Mouse (Mus musculus) G1E (cell line): ENCODE data around the gene Zfp523.

ENCODE experiments used
- CTCF ChIP-seq: IDR thresholded peaks from 2 replicates; pipeline ENCODE4 v1.5.1; 2012; ENCODE audit warnings: low read depth, low read length, inconsistent platforms, mixed read lengths
- GATA1 ChIP-seq: IDR thresholded peaks from 2 replicates; pipeline ENCODE4 v1.6.1; 2012; ENCODE audit warnings: borderline replicate concordance, low read length, inconsistent platforms, mixed read lengths
- TAL1 ChIP-seq: conservative IDR thresholded peaks from 2 replicates; pipeline ENCODE4 v1.6.1; 2012; ENCODE audit warnings: low read depth, low read length, inconsistent platforms, mixed read lengths

DNA sequence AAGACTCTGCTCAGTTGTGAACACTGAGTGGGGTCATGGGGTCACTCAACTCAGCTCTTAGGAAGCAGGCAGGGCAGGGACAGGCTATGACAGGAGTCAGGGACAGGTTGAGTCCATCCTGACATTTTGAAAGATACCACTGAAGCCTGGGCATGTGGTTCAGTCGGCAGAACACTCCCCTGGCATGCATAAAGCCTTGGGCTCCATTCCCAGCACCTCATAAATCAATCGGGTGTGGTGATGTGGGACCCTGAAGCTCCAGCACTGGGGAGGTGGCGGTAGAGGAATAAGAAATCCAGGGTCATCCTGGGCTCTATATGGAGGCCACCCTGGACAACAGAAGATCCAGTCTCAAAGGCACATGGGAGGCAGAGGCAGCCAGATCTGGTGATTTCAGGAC, 41.4 kb upstream of the Zfp523 start:
- no peak for TF ChIP-seq CTCF
- no peak for TF ChIP-seq GATA1
- TF ChIP-seq TAL1, result no peak
